In the genomic region with DNA sequence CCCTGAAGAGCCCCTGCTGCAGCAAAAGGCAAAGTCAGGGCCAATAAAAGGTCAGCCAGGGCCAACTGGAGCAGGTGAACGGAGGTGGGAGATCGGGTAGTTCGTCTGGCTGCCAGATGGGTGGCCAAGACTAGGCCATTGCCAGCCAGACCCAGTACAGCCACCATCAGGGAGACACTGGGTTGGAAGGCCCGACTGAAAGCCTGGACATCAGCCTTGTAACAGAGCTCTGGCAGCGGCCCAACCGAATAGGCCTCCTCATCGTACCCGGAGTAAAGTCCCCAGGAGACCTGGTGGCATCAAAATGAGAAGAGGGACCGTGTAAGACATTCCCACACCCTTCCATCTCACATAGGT, we compare ENCODE assay signal across 9 mouse cellular contexts. TPM values are rescaled to one million over a fixed set of nuclear protein-coding genes. Genes with fewer than 3 reads are reported as not detected.
DNase-seq lines count a peak whose midpoint lies in the region; ATAC-seq lines count a peak whose summit lies in the region.
"Had no signal": no experiment of that assay in that cellular context is flagged by ENCODE, and none has a peak within 500 bp of the region (broad histone marks: within the 10 kb centered on the region; RNA-seq: fewer than 3 reads in every experiment).

No protein-coding gene starts in this region.

- peak overlapping the region; percentile 69 for H3K4me2 ChIP-seq in embryonic facial prominence, embryonic 11.5 days (ENCODE audit: low read depth, low read length)
- peak overlapping the region; percentile 63 for H3K4me2 ChIP-seq in hindbrain, embryonic 14.5 days (replicated peaks)
- H3K4me2 ChIP-seq in midbrain, embryonic 15.5 days, result peak overlapping the region; percentile 57

- peaks cover 18% of the 10 kb centered on the region for H3K4me1 ChIP-seq in embryonic facial prominence, embryonic 11.5 days (ENCODE audit: control insufficient read depth, insufficient read depth, low read length)
- peaks cover 56% of the 10 kb centered on the region for H3K4me1 ChIP-seq in hindbrain, embryonic 14.5 days (replicated peaks; ENCODE audit: control insufficient read depth, insufficient read depth, low read length)
- peaks cover 80% of the 10 kb centered on the region for H3K4me1 ChIP-seq in midbrain, embryonic 15.5 days

- 26% methylated on average over 9 of the region's 9 CpGs for WGBS in embryonic facial prominence, embryonic 11.5 days
- WGBS in hindbrain, embryonic 14.5 days, result 33% methylated on average over 9 of the region's 9 CpGs
- 18% methylated on average over 9 of the region's 9 CpGs for WGBS in midbrain, embryonic 15.5 days

- H3K9me3 ChIP-seq in embryonic facial prominence, embryonic 11.5 days (replicated peaks; ENCODE audit: control insufficient read depth, low read length), result no peaks in the 10 kb centered on the region
- no peaks in the 10 kb centered on the region for H3K9me3 ChIP-seq in hindbrain, embryonic 14.5 days (ENCODE audit: control insufficient read depth, low read length)
- no peaks in the 10 kb centered on the region for H3K9me3 ChIP-seq in midbrain, embryonic 15.5 days

- peak overlapping the region; percentile 38 for H3K9ac ChIP-seq in embryonic facial prominence, embryonic 11.5 days (replicated peaks; ENCODE audit: low read length)
- peak overlapping the region; percentile 50 for H3K9ac ChIP-seq in hindbrain, embryonic 14.5 days
- peak overlapping the region; percentile 37; the same call in 1 of the 2 replicates for H3K9ac ChIP-seq in midbrain, embryonic 15.5 days

- ATAC-seq in embryonic facial prominence, embryonic 11.5 days (replicated peaks; ENCODE audit: insufficient number of reproducible peaks, low FRiP score, low TSS enrichment, low read depth), result no peak
- ATAC-seq in hindbrain, embryonic 14.5 days (ENCODE audit: low FRiP score), result no peak
- no peak for ATAC-seq in midbrain, embryonic 15.5 days (replicated peaks)

- H3K36me3 ChIP-seq in embryonic facial prominence, embryonic 11.5 days (replicated peaks; ENCODE audit: control insufficient read depth, insufficient read depth, low read depth, low read length), result no peaks in the 10 kb centered on the region
- H3K36me3 ChIP-seq in hindbrain, embryonic 14.5 days (replicated peaks; ENCODE audit: control insufficient read depth, insufficient read depth), result no peaks in the 10 kb centered on the region
- H3K36me3 ChIP-seq in midbrain, embryonic 15.5 days (replicated peaks), result no peaks in the 10 kb centered on the region

- DNase-seq in left cerebral cortex, postnatal 4 days, result peak; percentile 72
- no peak for DNase-seq in left cerebral cortex, adult 11 months (ENCODE audit: low spot score)
- DNase-seq in embryonic facial prominence, embryonic 11.5 days (ENCODE audit: low spot score), result no peak
- DNase-seq in hindbrain, embryonic 14.5 days (ENCODE audit: low spot score), result no peak
- DNase-seq in adrenal gland, postnatal 14 days, result no peak
- no peak for DNase-seq in spleen, postnatal 10 days (ENCODE audit: low spot score in 2 of 2)
- DNase-seq in thymus, postnatal 25 days, result no peak

- peaks cover 54% of the 10 kb centered on the region for H3K27me3 ChIP-seq in embryonic facial prominence, embryonic 11.5 days (ENCODE audit: control insufficient read depth, insufficient read depth, low read length)
- peaks cover 41% of the 10 kb centered on the region for H3K27me3 ChIP-seq in hindbrain, embryonic 14.5 days (ENCODE audit: control insufficient read depth, insufficient read depth, low read length)
- H3K27me3 ChIP-seq in midbrain, embryonic 15.5 days (replicated peaks), result peaks cover 25% of the 10 kb centered on the region

- intact Hi-C loops in left cerebral cortex, postnatal 4 days (cut with DNase I), result no loop called here

- no peak overlapping the region for H3K27ac ChIP-seq in embryonic facial prominence, embryonic 11.5 days (replicated peaks; ENCODE audit: low read depth, low read length)
- H3K27ac ChIP-seq in hindbrain, embryonic 14.5 days, result no peak overlapping the region
- H3K27ac ChIP-seq in midbrain, embryonic 15.5 days, result peak overlapping the region; percentile 55; the same call in 1 of the 2 replicates

- H3K4me3 ChIP-seq in embryonic facial prominence, embryonic 11.5 days (ENCODE audit: low read depth, low read length), result peak overlapping the region; percentile 11; the same call in 1 of the 2 replicates
- peak overlapping the region; percentile 25 for H3K4me3 ChIP-seq in hindbrain, embryonic 14.5 days (replicated peaks; ENCODE audit: low read length)
- peak overlapping the region; percentile 27 for H3K4me3 ChIP-seq in midbrain, embryonic 15.5 days

RNA-seq across cellular contexts. Expression of a gene that starts 0.9 kb away (rescaled TPM):
- total RNA-seq in left cerebral cortex, postnatal 4 days (2021), result not detected
- polyA plus RNA-seq in embryonic facial prominence, embryonic 11.5 days (2014; fragmentation: Nextera tagmentation; extraction: Ambion mirVana), result 0.20 TPM in 1 of 2 replicates, not detected in the other
- polyA plus RNA-seq in hindbrain, embryonic 14.5 days (2014; fragmentation: Nextera tagmentation; extraction: Ambion mirVana), result 0.23 and 0.25 TPM in 2 replicates
- polyA plus RNA-seq in midbrain, embryonic 15.5 days (2015; fragmentation: Nextera tagmentation; extraction: Ambion mirVana), result 0.31 and 0.36 TPM in 2 replicates
- total RNA-seq in adrenal gland, postnatal 14 days (2021), result 1.4 and 1.5 TPM in 2 replicates
- total RNA-seq: neutrophil, adult 5-6 weeks had no signal

RNA-seq across cellular contexts. Expression of a gene that starts 3.2 kb away (rescaled TPM):
- total RNA-seq in left cerebral cortex, postnatal 4 days (2021), result 1 to 10 TPM; 5.6 to 6.1 TPM
- polyA plus RNA-seq in embryonic facial prominence, embryonic 11.5 days (2014; fragmentation: Nextera tagmentation; extraction: Ambion mirVana), result 3.7 and 5.3 TPM in 2 replicates
- polyA plus RNA-seq in hindbrain, embryonic 14.5 days (2014; fragmentation: Nextera tagmentation; extraction: Ambion mirVana), result 7.7 and 9.5 TPM in 2 replicates
- 8.5 and 9.9 TPM in 2 replicates for polyA plus RNA-seq in midbrain, embryonic 15.5 days (2015; fragmentation: Nextera tagmentation; extraction: Ambion mirVana)
- total RNA-seq in adrenal gland, postnatal 14 days (2021), result 30.5 and 32.7 TPM in 2 replicates

RNA-seq across cellular contexts. Expression of a gene that starts 4.0 kb away (rescaled TPM):
- 1 to 10 TPM; 4.8 to 7.4 TPM for total RNA-seq in left cerebral cortex, postnatal 4 days (2021)
- 0.28 and 0.39 TPM in 2 replicates for polyA plus RNA-seq in embryonic facial prominence, embryonic 11.5 days (2014; fragmentation: Nextera tagmentation; extraction: Ambion mirVana)
- 6.0 and 6.5 TPM in 2 replicates for polyA plus RNA-seq in hindbrain, embryonic 14.5 days (2014; fragmentation: Nextera tagmentation; extraction: Ambion mirVana)
- polyA plus RNA-seq in midbrain, embryonic 15.5 days (2015; fragmentation: Nextera tagmentation; extraction: Ambion mirVana), result 3.4 and 3.8 TPM in 2 replicates
- total RNA-seq in adrenal gland, postnatal 14 days (2021), result 10.9 and 13.5 TPM in 2 replicates
- total RNA-seq: neutrophil, adult 5-6 weeks had no signal

RNA-seq across cellular contexts. Expression of a gene that starts 18.7 kb away (rescaled TPM):
- 10 to 100 TPM; 38.6 to 41.6 TPM for total RNA-seq in left cerebral cortex, postnatal 4 days (2021)
- 7.8 and 8.0 TPM in 2 replicates for polyA plus RNA-seq in embryonic facial prominence, embryonic 11.5 days (2014; fragmentation: Nextera tagmentation; extraction: Ambion mirVana)
- polyA plus RNA-seq in hindbrain, embryonic 14.5 days (2014; fragmentation: Nextera tagmentation; extraction: Ambion mirVana), result 48.6 and 50.6 TPM in 2 replicates
- 60.8 and 62.7 TPM in 2 replicates for polyA plus RNA-seq in midbrain, embryonic 15.5 days (2015; fragmentation: Nextera tagmentation; extraction: Ambion mirVana)
- total RNA-seq in adrenal gland, postnatal 14 days (2021), result 7.2 and 7.9 TPM in 2 replicates

RNA-seq across cellular contexts. Expression of a gene that starts 51.9 kb away (rescaled TPM):
- 10 to 100 TPM; 34.3 to 36.6 TPM for total RNA-seq in left cerebral cortex, postnatal 4 days (2021)
- 11.6 and 12.4 TPM in 2 replicates for polyA plus RNA-seq in embryonic facial prominence, embryonic 11.5 days (2014; fragmentation: Nextera tagmentation; extraction: Ambion mirVana)
- polyA plus RNA-seq in hindbrain, embryonic 14.5 days (2014; fragmentation: Nextera tagmentation; extraction: Ambion mirVana), result 26.9 and 37.2 TPM in 2 replicates
- 27.4 and 30.7 TPM in 2 replicates for polyA plus RNA-seq in midbrain, embryonic 15.5 days (2015; fragmentation: Nextera tagmentation; extraction: Ambion mirVana)
- total RNA-seq in adrenal gland, postnatal 14 days (2021), result 28.8 and 37.7 TPM in 2 replicates
